Mouse (Mus musculus) adrenal gland, adult (tissue): ENCODE data around the gene Fam50b.

ENCODE experiments used
- DNase-seq, 2 experiments: peaks; one replicate each; pipeline ENCODE4 v3.0.0; 2022 to 2023; ENCODE audit warnings: low spot score in 1 of 2; ENCODE audit not compliant: inconsistent age in 2 of 2

The Fam50b gene

DNA sequence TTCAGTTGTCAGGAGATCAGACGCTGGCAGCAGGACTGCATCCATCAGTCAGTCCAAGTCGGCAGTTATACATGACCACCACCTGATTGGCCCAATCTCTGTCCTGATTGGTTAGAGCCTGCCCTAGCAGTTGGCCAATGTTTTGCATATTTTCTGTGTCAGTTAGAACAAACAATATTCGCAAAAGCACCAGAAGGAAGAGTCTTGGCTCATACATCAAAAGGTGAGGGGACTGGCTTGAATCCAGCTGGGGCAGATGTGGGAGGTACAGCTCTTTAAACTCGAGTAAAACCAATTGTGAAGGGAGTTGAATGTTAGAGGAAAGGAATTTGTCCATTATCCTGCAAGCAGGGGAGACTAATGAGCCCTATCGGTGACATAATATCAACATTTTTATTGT, at the start of gene Fam50b:
Gene Fam50b, plus strand, starts transcription at position 165 of the 400 bp plus-strand sequence.
- DNase-seq: peak in 1 of 2 experiments; percentile 44

DNA sequence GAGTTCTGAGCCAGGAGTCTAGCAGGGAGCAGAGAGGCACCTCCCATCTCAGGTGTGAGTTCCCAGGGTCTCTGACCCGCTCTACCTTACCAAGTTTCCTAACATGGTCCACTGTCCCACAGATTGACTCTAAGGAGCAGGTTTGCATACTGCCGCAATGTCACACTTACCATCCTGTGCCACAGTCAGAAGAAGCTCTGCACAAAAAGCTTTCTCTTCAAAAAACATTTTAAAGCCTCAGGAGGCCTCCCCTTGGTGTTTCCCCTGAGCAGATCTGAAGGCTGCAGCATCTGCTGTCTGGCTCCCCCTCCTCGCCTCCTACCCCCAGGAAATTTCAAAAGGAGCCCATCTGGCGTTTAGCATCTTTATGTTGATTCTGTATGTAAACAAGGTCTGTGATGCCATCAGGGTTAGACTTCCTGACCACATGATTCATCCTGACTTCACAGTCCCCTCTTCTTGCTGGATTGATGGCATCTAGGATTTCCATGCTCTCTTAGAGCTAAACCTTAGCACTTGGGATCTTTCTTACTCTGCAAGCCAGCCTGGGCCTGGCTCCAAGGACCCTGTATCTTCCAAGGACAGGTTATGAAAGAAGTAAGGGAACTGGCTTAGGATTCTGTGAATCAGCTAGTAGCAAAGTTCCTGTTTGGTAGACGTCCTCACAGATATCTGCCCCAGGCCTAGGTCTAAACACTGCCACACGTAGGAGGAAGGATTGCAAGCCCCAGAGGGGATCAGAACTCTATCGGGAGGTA, 49.5 kb upstream of the Fam50b start:
- peak; percentile 33 to 81 for DNase-seq

DNA sequence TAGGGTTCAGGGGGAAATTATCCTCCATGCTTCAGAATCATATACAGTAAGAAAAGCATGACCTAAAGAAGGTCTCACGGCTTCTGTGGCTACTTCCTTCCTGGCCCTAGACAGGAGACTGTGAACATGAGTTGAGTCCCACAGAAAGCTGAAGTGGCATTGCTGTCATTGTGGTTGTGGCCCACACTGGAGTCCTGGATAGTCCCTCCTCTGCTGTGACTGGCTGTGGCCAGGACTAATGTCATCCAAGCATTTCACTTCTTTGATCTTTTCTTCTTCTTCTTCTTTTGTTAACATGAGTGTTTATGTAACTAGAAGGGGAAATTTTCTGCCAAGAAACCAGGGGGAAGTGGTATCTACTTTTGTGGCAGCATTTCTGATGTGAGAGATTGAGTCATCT, 43.6 kb upstream of the Fam50b start:
- DNase-seq: no peak

DNA sequence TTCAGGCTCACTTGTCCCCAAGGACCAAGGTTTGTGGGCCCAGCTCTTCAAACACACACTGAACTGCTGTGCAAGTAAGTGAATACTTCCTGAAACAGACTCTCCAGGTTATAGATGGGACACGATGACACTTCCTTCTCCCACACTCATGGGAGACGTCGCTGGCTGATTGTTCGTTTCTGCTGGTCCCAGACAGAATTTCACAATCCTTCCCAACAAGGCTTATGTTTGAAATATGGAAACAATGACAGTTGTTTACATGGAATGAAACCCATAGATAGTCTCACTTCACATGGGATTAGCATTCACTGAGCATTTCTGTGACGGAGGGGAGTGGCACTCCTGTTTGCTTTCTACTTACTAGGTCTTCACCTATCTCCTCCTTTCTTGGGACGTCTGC, 41.5 kb upstream of the Fam50b start:
- no peak for DNase-seq

DNA sequence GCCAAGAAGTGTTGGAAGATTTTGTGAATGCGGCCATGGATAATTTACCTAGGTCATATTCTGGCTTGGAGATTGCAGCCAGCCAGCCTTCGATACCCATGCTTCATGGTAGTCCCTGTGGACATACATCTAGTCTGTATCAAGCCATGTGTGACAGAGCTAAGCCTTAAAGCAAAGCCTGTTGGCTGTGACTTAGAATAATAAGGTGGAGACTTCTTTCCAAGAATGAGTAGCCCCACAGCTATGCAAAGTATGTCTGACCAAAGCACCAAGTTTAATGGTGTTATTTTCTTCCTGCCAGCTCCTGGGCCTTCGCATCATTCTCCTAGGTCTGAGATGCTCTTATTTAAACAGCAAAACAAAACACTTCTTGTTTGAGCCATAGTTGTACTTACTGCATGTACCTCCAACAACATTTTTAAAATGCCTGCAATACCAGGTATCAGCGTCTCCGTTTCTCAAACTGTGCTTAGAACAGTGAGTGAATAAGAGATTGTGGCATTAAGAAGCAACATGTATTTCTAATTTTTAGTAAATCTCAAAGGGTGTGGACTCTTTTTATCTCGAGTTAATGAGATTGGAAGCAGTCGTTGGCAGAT, 37.8 kb upstream of the Fam50b start:
- DNase-seq: no peak

DNA sequence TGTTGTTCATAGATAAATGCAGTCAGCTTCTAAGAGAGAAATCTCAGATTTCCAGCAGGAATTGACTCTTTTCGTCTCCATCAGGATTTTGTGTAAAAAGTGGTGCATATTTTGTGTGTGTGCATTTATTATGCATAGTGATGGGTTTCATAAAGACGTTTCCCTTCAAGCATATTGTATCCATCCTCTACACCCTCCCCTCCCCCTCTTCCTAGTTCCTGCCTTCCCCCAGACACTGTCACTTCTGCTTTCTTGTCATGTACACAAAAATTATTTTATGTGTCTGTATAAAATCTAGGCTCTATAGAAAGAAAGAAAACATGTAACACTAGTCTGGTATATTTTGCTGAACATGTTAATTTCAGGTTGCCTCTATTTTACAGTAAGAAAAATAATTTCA, 34.6 kb upstream of the Fam50b start:
- DNase-seq: no peak

DNA sequence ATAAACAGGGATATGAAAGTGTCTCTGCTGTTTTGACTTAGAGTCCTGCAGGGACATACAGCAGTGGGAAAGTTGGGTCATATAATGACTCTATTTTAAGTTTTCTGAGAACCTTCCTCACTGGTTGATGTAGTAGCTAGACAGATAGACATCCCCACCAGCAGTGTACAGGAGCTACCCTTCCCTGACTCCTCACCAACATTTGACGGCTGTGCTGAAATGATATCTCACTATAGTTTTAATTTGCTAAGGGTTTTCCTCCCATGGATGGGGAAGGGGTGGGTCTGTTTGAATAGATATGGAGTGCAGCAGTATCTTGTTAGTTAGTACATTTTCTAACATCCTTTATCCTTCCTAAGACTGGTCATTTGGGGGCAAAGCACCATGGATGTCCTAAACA, 34.0 kb upstream of the Fam50b start:
- DNase-seq: no peak

DNA sequence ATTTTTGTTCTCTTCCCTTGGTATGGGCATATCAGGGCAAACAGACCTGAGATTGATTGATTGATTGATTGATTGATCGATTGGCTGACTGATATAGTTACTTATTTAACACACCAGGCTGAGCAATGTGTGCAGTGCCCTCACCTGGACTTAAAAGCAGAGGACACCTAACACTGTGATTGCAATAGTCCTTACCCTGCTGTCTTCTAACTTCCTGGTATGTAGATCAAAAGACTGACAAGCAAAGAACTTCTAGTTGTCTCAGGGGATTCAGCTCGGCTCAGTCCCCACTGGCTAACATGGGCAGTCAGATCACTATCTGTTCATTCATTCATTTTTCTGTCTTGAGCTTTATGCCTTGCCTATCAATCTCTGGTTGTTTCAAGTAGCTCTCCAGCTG, 31.3 kb upstream of the Fam50b start:
- DNase-seq: no peak

DNA sequence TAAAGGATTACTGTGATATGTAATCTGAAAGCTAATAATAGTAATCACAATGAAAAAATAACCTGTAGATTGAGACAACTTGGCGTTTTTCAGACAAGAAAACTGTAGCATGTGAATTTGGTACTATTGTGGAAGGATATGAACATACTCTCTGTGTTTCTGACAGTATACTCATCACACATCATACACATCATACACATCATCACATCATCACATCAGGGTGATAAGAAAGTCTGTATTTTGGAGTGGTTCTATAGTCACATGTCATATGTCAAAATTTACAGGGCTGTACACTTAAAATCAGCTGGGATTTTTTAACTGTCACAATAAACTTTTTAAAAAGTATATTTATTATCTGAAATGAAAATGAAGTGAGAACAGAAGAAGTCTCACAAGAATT, 30.9 kb upstream of the Fam50b start:
- no peak for DNase-seq

DNA sequence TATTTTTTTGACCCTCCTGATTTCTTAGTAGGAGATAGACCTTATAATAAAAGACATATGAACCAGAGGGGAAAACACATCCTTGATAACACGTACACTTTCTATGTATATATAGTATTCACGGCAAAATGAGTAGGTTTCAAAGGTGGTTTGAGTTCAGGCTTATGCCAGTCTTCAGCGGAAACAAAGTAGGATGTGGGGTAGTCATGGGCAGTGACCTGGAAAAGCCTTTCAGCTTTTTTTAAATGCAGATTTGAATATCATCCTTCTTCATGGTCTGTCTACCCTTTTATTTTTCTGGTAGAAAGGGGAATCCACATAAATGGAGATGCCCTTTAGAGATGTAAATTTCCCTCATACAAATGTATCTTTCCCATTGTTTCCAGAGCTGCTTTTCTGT, 29.8 kb upstream of the Fam50b start:
- DNase-seq: no peak

DNA sequence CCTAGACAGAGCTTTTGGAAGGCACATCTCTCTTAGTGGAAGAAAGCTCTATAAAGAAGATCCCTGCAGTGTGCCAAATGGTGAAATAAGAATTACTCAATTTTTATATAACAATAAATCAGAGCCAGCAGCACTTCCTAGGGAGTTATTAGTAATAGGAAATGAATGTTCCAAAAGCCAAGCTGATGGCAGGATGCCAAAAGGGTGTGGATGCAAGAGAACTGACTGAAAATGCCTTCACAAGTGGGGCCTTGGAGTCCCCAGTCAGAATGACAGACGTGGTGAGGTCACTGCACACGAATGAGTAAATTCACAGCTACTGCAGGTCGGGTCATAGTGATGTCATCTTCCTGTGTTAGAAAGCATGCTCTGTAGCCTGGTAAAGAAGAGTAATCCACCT, 25.7 kb upstream of the Fam50b start:
- DNase-seq: peak; percentile 95 to 98

DNA sequence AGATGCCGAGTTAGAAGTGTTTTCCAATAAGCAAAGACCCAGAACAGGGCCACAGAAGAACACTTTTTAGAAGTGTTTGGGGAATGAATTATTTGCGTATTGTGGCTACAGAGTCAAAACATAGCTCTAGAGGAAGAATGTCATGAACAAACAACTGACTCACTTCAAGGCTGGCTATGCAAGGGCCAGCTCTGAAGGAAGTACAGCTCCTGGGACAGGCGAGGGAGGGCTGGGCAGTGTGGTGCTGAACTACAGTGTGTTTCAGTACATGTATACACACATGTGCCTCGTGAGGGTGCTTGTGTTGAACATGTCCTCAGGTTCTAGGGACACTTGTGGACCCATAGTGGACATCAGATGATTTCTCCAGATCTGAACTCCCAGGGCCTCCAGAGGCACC, 25.1 kb upstream of the Fam50b start:
- no peak for DNase-seq

DNA sequence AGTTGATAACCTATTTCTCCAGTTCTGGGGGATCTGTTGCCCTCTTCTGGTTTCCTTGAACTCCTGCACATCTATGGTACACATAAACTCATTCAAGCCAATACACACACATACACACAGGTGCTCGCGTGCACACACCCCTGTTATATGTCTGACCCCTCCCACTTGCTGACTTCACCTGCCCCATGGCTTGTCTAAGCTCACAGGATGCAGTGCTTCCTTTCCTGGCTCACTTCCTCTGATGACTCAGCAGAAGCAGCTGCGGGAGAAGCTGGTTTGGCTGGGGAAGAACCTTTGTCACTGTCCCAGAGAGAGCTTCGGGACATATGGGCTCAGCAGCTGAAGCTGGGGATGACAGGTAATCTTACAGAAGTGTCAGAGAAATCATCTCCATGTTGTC, 23.2 kb upstream of the Fam50b start:
- no peak for DNase-seq

DNA sequence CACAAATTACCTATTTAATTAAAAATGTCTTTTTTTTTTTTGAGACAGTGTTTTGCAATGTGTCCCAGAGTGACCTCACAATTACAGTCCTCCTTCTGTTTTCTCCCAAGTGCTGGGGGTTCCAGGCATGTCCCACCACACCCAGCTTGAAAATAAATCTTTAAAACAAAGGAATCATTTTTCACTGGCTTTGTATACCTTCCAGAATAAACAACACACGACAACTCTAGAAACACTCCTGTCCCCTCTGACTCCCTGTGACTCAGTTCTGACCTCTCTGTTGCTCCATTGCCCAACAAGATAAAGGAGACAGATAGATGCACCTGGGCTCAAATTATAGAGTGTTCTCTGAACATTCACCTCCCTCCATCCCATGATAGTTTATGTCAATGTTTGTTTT, 21.8 kb upstream of the Fam50b start:
- DNase-seq: no peak

DNA sequence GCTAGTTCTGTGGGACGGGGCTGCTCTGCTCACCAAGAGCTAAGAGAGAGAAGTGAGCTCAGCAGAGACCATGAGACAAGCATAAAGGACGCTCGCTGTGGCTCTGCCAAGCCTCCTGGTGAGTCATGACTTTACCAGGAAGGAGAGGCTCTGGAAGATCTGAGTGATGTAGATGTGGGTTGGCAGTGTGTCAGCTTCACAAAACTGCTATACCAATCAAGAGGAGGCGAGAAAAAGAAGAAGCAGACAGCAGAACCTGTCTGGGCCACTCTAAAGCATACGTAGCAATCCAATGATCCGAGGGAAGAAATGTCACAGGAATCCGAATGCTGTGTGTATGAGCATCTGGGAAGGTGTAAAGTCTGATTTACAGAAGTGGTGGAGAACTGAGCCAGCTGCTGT, 19.2 kb upstream of the Fam50b start:
- peak; percentile 76 to 90 for DNase-seq

DNA sequence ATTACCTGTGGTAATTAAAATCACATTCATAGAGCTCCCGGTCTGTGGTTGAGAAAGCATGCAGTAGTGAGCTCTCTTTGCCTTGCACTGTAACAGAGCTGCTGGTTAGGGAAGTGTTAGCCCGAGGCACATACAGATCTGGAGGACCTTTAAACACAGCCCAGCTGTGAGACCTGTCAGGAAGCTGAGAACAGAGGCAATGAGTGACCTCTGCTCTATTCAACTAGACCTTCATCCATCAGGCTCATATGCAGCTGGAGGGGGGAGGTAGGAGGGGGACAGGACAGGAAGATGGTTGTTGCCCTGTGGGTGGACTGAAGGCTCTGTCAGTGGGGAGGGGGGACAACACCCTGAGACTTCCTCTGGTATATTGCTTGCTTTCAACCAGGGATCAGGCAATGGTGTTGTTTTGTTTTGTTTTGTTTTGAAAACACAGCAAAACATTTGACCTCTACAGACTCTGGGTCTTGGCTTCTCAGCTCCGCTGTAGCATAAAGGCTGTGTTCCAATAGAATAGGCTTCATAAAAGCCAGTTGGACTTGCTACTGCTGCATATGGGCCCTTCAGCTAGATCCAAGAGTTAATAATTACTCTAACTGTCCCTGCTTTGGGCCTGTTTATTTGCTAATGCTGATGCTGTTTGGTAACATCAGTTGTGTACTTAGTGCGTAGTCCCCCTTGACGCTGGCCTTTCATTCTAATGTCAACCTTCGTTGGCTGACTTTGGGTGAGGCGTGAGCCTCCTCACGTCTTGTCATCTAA, 9.6 kb upstream of the Fam50b start:
- DNase-seq: no peak

DNA sequence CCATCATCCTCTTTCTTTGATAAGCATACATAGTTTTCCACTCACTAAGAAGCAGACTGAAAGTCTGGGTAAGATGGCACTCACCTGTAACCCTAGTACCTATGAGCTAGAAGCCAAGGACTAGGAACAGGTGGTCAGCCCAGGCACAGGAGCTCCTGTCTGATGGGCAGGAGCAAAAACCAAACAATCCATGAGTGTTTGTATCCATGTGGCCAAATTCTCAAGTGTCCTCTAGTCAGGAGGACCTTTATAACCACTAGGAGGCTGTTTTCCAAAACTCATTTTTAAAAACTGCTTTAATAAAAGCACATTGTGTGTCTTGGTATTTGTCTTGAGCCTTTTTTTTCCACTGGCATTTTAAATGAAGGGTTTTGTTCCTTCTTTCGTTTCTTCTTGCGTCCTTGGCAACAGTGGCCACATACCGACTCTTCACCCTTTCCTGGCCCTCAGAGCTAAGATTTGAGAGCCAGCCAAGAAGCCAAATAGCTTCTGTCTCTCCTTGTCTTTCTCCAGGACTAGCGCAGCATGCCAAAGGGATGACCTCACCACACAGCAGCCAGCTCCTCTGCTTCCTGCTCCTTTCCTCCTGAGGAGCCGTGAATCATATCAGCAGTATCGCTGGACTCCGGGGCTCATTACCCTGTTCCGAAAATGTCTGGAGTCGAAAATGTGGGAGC, 8.7 kb upstream of the Fam50b start:
- DNase-seq: peak; percentile 76 to 89

DNA sequence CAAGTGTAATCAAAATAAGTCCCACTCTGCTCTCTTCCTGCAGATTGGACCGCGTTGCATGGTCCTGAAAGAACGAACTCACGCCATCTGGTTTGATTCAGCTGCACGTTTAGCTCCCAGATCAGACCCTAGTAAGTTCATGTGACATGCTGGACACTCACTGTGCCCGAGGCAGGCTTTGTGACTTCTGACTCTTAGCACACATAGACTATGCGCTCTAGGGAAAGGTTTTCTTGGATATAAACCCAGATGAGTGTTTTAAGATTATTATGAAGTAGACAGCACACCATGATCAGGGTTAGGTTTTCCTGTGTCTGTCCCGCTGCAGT, 8.2 kb upstream of the Fam50b start:
- DNase-seq: no peak

DNA sequence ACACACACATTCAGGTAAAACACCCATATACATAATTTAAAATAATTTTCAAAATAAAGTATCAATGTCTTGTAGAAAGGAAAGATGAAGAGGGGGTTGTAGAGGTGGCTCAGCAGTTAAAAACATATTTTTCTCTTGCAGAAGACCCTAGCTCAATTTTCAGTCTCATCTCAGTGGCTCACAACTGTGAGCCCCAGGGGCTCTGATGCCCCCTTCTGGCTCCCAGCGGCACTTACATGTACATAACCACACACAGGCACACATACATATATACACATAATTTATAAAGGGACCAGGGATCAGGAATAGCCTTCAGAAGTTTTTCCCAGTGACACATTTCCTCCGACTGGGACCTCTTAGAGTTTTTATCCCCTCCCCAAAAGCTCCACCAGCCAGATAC, 7.6 kb upstream of the Fam50b start:
- DNase-seq: no peak

DNA sequence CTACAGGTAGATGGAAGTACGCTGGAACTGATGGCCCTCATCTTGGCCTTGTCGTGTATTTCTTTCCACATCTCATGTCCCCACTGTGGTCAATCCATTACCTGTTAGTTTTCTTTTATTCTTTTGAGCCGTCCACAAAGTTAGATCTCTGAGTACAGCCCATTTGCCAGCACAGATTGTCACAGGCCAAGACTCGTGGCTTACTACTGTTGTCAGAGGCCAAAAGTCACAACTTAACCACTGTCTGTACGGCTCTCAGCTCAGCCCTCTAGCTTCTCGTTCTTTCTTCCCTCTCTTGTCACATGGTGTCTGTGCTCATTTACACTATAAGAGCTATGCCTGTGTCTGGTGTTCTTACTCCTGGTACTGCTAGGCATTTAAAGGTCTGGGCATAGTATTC, 3.1 kb upstream of the Fam50b start:
- DNase-seq: no peak

DNA sequence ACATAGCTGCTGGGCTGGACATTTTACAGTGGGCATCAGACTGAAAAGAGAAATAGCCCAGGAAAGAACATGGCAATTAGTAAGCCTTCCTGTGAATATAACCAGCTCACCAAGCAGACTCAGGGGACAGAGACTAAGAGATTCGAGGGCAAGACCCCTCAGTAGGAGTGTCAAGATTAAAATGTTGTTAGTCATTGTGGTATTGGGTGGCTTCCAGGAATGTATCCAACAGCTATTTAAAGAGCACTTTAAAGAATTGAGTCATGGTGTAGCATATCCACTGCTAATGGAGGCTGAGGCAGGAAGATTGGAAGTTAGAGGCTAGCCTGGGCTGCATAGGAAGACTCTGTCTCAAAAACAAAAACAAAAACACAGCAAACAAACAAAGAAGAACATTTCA, 870 bp upstream of the Fam50b start:
- no peak for DNase-seq
